Mouse (Mus musculus) heart, postnatal 25 days (tissue): ENCODE results near the gene Cep170b. TPM values are rescaled to one million over a fixed set of nuclear protein-coding genes. Genes with fewer than 3 reads are reported as not detected.

Source experiments
- DNase-seq: peaks from one replicate; pipeline ENCODE4 v3.0.0; 2022; ENCODE audit warnings: low spot score
- intact Hi-C: fragments of 180-260 bp; cut with DNase I; formaldehyde crosslinking; loops from one replicate; pipeline ENCODE4 v1.15.1; 2025
- total RNA-seq, 2 experiments: library from RNA; stranded (reverse); gene quantifications; 2 replicates each; pipeline ENCODE4 v1.2.3; 2021

Cep170b gene
- total RNA-seq, 2 experiments from 2014 or later, result 7.7 to 9.8 TPM

DNA sequence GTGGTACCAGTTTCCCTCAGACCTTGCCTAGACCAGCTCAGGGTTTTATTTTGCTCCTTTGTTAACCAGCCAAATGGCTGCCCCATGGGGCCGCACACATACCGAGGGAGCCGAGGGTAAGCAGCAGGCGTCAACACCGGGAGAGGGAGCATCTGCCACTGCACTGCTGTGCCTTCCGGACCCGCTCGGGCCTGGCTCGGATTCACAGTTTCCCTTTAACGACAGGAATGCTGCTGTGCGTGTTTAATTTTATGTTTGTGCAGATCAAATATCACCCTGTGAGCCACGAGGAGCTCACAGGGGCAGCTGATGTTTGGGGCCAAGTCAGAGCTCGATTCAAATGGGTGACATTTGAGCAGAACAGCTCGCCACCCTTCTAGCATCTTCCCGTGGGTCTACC, 19.7 kb upstream of the Cep170b start:
- intact Hi-C loops, result loop anchor here (10.0 kb wide), 1 partner anchor 146 kb away; no protein-coding TSS in a partner anchor
- no peak for DNase-seq

GRCm38 (mm10) chr12:112702374-112703320, 17.6 kb upstream of the Cep170b start:
- no peak for DNase-seq
- intact Hi-C loops, result loop anchor here (10.0 kb wide), 1 partner anchor 148 kb away; no protein-coding TSS in a partner anchor

DNA sequence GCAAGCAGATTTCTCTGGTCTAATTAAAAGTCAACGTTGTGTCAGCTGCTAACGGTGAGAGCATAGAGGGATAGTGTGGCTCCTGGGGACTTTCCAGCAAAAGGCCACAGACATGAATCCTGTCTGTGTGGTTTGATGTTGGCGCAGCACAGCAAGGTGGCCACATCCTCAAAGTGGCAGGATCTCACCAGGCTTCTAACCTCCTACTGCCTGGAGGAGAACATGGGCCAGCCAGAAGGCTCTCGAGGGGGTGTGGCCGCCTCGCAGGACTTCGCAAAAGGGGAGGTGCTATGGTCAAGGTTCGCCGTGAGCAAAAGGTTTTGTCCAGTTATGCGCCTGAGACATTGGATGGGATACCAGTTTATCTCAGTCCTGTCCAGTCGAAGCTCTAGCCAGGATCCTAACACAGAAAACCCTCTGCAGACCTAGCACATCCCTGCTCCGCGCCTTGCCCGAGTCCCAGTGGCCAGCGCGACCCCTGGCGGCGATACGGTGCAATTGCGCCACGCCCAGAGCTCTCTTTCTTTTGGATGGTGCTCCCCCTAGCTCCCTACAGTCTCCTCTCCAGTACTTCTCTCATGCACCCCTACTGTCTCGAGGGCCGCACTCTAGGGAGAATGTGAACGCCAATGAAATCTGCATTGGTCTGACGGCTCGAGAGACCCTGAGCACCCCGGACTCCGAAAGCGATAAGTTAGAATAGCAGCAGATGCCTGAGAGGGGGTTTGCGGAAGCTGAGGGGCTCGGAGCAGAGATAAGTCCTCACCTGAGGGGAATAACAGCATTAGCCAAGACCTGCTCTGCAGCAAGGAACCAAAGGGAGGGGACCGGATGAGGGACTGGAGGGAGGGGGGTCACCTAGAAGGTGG, 13.3 kb upstream of the Cep170b start:
- intact Hi-C loops, result loop anchor here (1.0 to 10.0 kb wide), 2 partner anchors 54 to 152 kb away; no protein-coding TSS in a partner anchor

GRCm38 (mm10) chr12:112707573-112707869, 12.7 kb upstream of the Cep170b start:
- intact Hi-C loops, result loop anchor here (1.0 to 10.0 kb wide), 2 partner anchors 54 to 153 kb away; no protein-coding TSS in a partner anchor
- DNase-seq, result no peak

More for the DNA sequence above, 13.3 kb upstream of the Cep170b start:
- peak; percentile 68 for DNase-seq

- intact Hi-C loops, result no loop called here
- DNase-seq, result no peak
Observed at GRCm38 (mm10) chr12:112713984-112714383, 6.3 kb upstream of the Cep170b start.

GRCm38 (mm10) chr12:112717140-112717539, 3.1 kb upstream of the Cep170b start:
- no peak for DNase-seq
- intact Hi-C loops, result no loop called here

GRCm38 (mm10) chr12:112718995-112719394, 1.3 kb upstream of the Cep170b start:
- intact Hi-C loops, result no loop called here

GRCm38 (mm10) chr12:112720890-112721423, 702 bp downstream of the Cep170b start:
- DNase-seq, result no peak
- intact Hi-C loops, result no loop called here

More at GRCm38 (mm10) chr12:112718995-112719394, 1.3 kb upstream of the Cep170b start:
- DNase-seq, result no peak

DNA sequence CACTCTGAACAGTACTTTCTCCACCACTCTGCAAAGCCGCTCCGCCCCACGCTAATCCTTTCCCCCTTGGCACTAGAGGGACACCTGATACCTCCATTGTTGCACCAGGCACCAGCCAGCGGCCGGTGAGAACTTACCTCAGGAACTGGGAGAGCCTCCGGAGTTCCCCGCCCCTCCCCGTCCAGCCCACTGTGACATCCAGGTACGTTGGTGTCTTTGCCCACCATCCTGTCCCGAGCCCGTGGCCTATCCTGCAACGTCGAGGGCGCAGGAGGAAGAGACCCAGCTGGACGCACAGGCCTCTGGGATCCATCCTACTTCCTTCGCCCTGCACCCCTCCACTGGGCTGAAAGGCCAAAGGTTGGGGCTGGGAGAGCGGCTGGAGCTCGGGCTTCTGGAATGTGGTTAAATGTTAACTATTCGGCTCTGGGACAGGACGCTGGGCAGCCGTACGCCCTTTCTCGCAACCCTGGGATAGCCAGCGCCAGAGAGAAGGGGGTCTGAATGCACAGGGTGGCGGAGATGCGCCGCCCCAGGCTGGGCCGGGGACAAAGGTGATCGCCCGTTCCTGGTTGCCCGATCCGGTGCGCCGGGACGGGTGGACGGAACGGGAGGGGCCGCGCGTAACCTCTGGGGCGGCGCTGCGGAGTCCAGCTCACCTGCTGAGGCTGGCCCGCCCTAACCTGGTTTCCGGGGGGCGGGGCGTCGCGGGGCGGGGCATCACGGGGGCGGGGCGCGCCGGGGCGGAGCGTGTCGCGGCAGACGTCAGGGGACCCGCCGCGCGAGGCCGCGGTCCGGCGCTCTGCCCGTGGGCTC, 1.4 kb downstream of the Cep170b start:
- no peak for DNase-seq
- intact Hi-C loops, result no loop called here

DNA sequence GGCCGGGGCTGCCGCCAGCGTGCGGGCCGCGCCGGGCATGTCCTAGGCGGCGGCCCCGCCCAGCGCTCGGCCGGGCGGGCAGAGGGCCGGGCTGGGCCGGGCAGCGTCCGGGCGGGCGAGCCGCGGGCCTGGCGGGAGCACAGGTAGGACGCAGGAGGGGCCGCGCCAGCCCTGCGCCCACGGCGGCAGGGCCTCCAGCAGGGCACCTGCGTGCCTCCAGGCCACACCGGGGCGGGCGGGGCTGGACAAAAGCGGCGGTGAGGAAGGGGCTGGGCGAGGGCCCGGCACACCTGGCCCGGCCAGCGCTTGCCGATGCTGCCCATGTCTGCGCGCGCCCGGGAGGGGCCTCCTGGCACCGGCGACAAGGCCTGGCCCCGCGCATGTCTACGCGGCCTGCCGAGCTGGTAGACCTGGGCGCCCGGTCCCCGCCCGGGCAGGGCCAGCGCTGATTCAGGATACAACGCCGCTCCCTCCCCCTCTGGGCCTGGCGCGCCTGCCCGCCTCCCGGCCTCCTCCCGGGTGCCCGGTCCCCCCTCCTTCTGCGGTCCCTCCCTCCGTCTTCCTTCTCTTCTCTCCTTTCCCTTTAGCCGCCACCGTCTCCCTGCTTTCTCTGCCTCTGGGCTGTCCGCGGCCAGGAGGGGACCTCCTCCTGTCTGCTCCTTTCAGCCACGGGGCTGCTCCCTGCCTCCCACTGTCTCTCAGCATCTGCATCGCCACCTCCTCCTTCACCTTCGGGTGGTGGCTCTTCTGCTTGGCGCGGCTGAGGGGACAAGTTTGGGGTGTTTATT, 2.2 kb downstream of the Cep170b start:
- no peak for DNase-seq
- intact Hi-C loops, result no loop called here

DNA sequence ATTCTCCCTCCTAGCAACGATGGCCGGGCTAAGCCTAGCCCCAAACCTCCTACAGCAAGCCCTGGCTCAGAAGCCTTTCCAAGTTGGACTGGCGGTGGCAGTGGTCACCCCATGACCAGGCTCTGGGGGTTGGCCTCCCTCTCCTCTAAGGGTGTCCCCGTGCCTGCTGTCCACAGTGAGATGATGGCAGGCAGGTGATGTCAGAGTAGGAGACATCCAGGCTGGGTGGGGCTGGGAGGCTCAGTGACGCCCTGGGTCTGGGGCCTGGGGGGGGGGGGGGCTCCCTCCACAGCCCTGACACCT, 2.7 kb downstream of the Cep170b start:
- no peak for DNase-seq
- intact Hi-C loops, result no loop called here

- intact Hi-C loops, result no loop called here
- DNase-seq, result no peak
Observed at GRCm38 (mm10) chr12:112723445-112723844, 3.2 kb downstream of the Cep170b start.

DNA sequence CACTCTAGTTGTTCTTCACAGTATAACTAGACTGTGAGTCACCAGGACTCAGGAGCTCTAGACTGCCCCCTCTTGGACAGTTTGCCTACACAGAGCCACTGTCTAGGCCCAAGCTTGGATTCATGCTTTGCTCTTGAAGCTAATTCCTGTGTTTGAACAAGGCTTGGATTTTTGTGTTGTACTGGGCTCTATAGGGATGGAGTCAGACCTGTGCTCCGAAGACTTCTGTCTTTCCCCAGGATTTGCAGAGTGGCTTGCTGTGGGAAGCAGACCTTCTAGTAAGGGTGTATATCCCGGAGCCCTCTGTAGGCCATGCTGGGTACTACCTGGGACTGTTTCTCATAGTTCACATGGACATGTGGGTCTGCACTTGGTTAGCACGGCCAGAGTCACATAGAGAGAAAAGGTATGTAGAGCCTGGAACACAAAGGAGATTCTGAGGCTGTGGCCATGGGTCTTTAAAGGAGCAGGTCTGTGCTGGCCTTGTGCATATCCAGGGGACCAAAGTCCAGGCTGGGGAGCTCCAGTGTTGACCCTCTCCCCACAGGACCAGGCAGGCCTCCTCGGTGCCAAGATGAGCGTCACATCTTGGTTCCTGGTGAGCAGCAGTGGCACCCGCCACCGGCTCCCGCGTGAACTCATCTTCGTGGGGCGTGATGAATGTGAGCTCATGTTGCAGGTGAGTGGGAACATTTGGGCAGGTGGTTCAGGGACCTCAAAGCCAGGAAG, 4.0 kb downstream of the Cep170b start:
- intact Hi-C loops, result no loop called here
- DNase-seq, result no peak

- no peak for DNase-seq
Observed at GRCm38 (mm10) chr12:112727801-112728200, 7.5 kb downstream of the Cep170b start.

GRCm38 (mm10) chr12:112730808-112731207, 10.6 kb downstream of the Cep170b start:
- DNase-seq, result no peak
- intact Hi-C loops, result no loop called here

More at GRCm38 (mm10) chr12:112727801-112728200, 7.5 kb downstream of the Cep170b start:
- intact Hi-C loops, result no loop called here

DNA sequence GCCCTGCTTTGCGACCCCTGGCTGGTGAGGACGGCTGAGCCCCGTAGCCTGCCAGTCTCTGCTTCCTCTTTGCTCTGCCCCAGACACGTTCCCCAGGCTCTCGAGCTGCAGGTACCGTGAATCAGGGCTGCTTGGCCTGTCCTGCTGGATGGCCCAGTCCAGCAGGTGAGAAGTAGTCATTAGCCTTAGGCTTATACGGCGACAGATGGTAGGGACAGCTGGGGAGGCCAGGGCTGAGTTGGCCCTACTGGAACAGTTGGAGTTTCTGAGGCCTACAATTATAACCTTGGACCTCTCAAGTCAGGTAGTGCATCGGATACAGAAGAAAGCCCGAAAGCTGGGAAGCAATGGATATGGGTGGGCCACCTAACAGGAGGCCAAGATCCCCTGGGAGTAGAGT, 12.3 kb downstream of the Cep170b start:
- no peak for DNase-seq
- intact Hi-C loops, result no loop called here

DNA sequence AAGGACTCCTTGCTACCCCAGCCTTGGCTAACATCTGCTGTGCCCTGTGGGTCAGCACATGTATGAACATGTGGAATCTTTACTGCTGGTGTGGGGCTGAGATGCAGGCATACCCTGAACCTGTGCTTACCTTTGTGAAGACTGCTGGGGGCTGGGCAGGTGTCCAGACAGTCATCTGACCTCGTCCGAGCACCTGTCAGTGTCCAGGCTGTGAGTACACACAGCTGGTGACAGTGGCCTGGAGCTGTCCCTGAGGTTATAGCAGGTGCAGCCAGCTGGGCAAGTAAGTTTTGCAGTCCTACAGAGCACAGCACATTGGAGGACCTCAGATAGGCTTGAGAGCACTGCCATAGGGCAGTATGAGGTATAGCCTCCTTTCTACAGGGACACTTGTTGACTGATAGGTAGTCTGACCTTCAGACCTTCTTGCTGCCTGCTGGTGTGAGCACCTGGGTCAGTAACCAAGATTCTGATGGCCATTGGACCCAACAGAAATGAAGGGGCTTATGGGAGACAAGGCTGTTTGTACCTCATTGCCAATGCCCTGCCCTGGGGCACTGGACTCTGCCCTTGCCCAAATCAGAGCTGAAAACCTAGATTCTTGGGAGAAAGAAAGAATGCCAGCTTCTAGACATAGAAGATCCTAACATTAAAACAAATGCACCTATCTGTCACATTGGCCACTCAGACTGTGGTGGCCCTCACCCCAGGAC, 14.0 kb downstream of the Cep170b start:
- no peak for DNase-seq
- intact Hi-C loops, result no loop called here
